Mouse (Mus musculus): ENCODE data around the gene Pcif1. TPM values are rescaled to one million over a fixed set of nuclear protein-coding genes. Genes with fewer than 3 reads are reported as not detected.
"Not testable (repeated sequence)": the region's sequence is repeated elsewhere in the genome, so short reads cannot be mapped to it uniquely, and the experiment has no call there.

Gene Pcif1
- total and polyA plus RNA-seq, 3 experiments: 20.8 to 31.8 (median 25.7) TPM

DNA sequence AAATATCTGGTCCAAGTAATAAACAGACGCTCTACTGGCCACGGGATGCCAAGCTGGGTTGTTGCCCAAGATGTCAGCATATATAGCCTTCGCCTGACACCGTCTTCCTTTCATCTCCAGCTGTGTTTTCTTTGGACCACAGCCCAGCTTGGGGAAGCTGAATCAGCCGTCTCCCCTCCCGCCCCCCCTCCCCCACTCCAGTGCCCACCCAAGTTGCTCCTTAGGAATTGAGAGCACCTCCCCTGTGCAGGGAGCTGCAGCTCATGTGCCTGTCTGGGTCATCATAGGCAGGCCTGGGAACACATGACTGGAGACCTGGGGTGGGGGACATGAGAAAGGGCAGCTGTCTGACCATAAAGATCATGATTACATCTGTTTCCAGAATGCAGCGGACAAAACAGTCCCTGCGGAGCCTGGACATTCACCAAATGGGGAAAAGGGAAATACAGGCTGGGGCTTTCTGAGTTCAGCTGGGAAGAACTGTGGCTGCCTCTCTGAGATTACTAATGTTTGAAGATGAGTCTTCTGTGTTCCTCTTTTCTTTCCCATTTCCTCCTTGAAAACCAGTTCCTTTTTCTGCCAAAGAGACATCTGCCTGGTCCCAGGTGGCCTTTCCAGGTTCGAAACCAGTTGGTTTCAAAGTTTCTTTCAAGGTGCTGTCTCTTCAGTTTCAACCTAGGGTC is 16.8 kb upstream of the Pcif1 start:
- peaks cover 16% of the 10 kb centered on the region for H3K4me1 ChIP-seq (ENCODE audit: control insufficient read depth, insufficient read depth, low read length)
- no peaks in the 10 kb centered on the region for H3K27me3 ChIP-seq (ENCODE audit: control insufficient read depth, insufficient read depth, low read length)
- intact Hi-C loops (cut with DNase I): no loop called here
- DNase-seq: peak; percentile 66 to 77
- peak overlapping the region; percentile 62 for H3K27ac ChIP-seq
- no peaks in the 10 kb centered on the region for H3K36me3 ChIP-seq (ENCODE audit: control insufficient read depth, insufficient read depth, low read length)
- 14% methylated on average over 9 of the region's 9 CpGs for WGBS
- no peak overlapping the region for H3K4me3 ChIP-seq
- H3K79me2 ChIP-seq (replicated peaks; ENCODE audit: control insufficient read depth, insufficient read depth, low read length): no peaks in the 10 kb centered on the region
- H3K9ac ChIP-seq (ENCODE audit: low read depth, low read length): no peak overlapping the region
- no peak for TF ChIP-seq POLR2A (IDR thresholded peaks at IDR 0.05; ENCODE audit: insufficient read depth, low read depth, low read length)

DNA sequence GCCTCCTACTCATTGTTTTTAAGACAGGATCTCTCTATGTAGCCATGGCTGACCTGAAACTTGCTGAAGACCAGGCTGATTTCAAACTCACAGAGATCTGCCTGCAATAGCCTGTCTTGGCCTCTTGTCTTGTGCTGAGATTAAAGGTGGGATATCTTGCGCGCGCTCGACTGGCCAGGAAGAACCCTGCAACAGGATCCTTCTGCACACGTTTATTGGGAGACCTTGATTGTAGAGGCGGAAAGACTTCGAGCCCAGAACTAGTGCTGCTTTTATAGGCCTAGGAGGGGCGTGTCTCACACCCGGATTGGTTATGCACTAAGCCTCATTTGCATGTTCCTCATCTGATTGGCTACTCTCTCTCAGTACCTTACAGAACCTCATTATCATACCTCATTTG is 15.7 kb upstream of the Pcif1 start:
- DNase-seq; H3K36me3 ChIP-seq (ENCODE audit: control insufficient read depth, insufficient read depth, low read length); H3K27ac ChIP-seq; H3K4me3 ChIP-seq; intact Hi-C loops (cut with DNase I); H3K79me2 ChIP-seq (replicated peaks; ENCODE audit: control insufficient read depth, insufficient read depth, low read length); H3K9ac ChIP-seq (ENCODE audit: low read depth, low read length); H3K27me3 ChIP-seq (ENCODE audit: control insufficient read depth, insufficient read depth, low read length): not testable (repeated sequence)
- 95% methylated on average over 8 of the region's 9 CpGs for WGBS
- peaks cover 16% of the 10 kb centered on the region for H3K4me1 ChIP-seq (ENCODE audit: control insufficient read depth, insufficient read depth, low read length)

DNA sequence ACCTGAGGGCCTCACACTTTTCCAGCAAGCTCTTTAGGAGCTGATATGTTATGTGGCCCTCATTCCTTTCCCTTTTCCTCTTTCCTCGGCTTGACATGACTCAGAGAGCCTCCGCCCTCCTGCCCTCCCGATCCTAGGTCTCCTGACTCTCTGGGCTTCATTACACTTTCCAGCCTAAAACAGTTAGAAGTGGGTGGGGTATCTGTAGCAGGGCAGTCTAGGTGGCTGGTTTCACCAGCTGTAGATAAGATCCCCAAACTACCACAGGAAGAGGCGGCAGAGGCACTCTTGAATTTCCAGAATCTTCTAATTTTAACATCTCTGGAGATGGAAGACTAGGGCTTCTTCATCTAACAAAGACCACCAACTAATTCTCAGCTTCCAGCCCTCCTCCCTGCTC is 14.5 kb upstream of the Pcif1 start:
- TF ChIP-seq POLR2A (IDR thresholded peaks at IDR 0.05; ENCODE audit: insufficient read depth, low read depth, low read length) (no peak), EP300 (IDR thresholded peaks at IDR 0.05; ENCODE audit: insufficient read depth, low read depth, low read length) (no peak), CTCF (IDR thresholded peaks at IDR 0.05) (no peak)
- H3K36me3 ChIP-seq (ENCODE audit: control insufficient read depth, insufficient read depth, low read length): no peaks in the 10 kb centered on the region
- H3K79me2 ChIP-seq (replicated peaks; ENCODE audit: control insufficient read depth, insufficient read depth, low read length): no peaks in the 10 kb centered on the region
- no peak overlapping the region for H3K4me3 ChIP-seq
- intact Hi-C loops (cut with DNase I): no loop called here
- no peak overlapping the region for H3K27ac ChIP-seq
- no peak for DNase-seq
- peaks cover 16% of the 10 kb centered on the region for H3K4me1 ChIP-seq (ENCODE audit: control insufficient read depth, insufficient read depth, low read length)
- WGBS: 63% methylated on average over 4 of the region's 4 CpGs
- H3K9ac ChIP-seq (ENCODE audit: low read depth, low read length): no peak overlapping the region
- H3K27me3 ChIP-seq (ENCODE audit: control insufficient read depth, insufficient read depth, low read length): no peaks in the 10 kb centered on the region

DNA sequence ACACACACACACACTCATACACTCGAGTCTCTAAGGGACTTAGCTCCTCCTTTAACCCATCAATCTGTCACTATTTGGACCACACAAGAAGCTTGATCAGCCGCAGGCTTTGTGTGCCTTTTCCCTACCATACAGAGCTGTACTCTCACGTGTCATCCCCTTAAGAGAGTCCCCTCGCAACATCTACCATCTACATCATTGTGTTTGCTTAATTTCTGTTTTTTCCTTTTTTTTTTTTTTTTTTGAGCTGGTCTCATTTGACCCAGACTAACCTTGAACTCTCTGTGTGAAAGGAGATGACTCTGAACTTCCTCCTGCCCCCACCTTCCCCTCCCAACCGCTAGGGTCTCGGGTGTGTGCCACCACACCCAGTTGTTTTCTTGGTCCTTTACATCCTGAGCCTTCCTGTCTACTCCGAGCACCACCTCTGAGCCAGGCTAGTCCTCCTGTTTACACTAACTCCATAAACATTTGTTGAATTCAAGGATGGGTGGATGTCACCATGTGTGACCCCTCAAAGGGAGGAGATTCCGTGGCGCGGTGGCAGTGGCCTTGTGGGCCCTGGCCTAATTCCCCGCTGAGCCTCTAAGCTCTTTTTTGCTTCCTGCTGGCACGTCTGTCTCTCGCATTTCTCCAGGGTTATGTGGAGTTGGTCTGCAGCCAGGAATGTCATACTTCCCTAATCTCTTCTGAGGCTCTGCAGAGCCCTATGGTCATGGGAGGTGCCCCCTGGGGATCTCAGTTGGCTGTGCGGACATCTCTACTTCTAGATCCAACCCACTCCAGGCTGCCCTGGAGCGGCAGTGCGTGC is 12.2 kb upstream of the Pcif1 start:
- 8% methylated on average over 16 of the region's 16 CpGs for WGBS
- TF ChIP-seq CTCF (IDR thresholded peaks at IDR 0.05): peak; percentile 27; the same call in 1 of the 2 replicates
- peak; percentile 78; the same call in 1 of the 2 replicates for TF ChIP-seq EP300 (IDR thresholded peaks at IDR 0.05; ENCODE audit: insufficient read depth, low read depth, low read length)
- no peak for TF ChIP-seq POLR2A (IDR thresholded peaks at IDR 0.05; ENCODE audit: insufficient read depth, low read depth, low read length)
- H3K27ac ChIP-seq: peak overlapping the region; percentile 76
- no peak overlapping the region for H3K4me3 ChIP-seq
- no peaks in the 10 kb centered on the region for H3K79me2 ChIP-seq (replicated peaks; ENCODE audit: control insufficient read depth, insufficient read depth, low read length)
- DNase-seq: peak; percentile 75 to 89
- no peaks in the 10 kb centered on the region for H3K27me3 ChIP-seq (ENCODE audit: control insufficient read depth, insufficient read depth, low read length)
- intact Hi-C loops (cut with DNase I): loop anchor here (2.0 kb wide), 1 partner anchor 32 kb away; no protein-coding TSS in a partner anchor
- no peaks in the 10 kb centered on the region for H3K36me3 ChIP-seq (ENCODE audit: control insufficient read depth, insufficient read depth, low read length)
- no peak overlapping the region for H3K9ac ChIP-seq (ENCODE audit: low read depth, low read length)
- H3K4me1 ChIP-seq (ENCODE audit: control insufficient read depth, insufficient read depth, low read length): peaks cover 13% of the 10 kb centered on the region

DNA sequence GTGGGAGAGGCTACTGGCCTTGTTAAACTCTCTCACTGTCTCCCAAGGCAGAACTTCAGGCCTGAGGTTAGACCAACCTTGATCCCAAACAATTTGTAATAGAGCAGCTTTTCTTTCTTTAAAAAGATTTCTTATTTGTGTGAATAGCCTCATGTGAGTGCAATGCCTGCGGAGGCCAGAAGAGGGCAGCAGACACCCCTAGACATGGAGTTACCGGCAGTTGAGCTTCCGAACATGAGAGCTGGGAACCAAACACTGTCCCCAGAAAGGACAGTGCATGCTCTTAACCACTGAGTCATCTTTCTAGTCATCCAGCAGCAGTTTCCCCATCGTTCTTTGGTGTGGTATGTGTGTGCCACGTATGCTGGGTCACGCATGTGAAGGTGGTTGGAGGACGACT is 11.5 kb upstream of the Pcif1 start:
- 89% methylated on average over 7 of the region's 7 CpGs for WGBS
- Histone ChIP-seq H3K79me2 (replicated peaks; ENCODE audit: control insufficient read depth, insufficient read depth, low read length) (no peaks in the 10 kb centered on the region), H3K36me3 (ENCODE audit: control insufficient read depth, insufficient read depth, low read length) (no peaks in the 10 kb centered on the region), H3K27me3 (ENCODE audit: control insufficient read depth, insufficient read depth, low read length) (no peaks in the 10 kb centered on the region), H3K9ac (ENCODE audit: low read depth, low read length) (no peak overlapping the region), H3K4me3 (no peak overlapping the region), H3K27ac (peak overlapping the region; percentile 76), H3K4me1 (ENCODE audit: control insufficient read depth, insufficient read depth, low read length) (peaks cover 9% of the 10 kb centered on the region)
- intact Hi-C loops (cut with DNase I): loop anchor here (2.0 kb wide), 1 partner anchor 33 kb away; no protein-coding TSS in a partner anchor
- no peak for DNase-seq
- TF ChIP-seq CTCF (IDR thresholded peaks at IDR 0.05) (peak; percentile 80), EP300 (IDR thresholded peaks at IDR 0.05; ENCODE audit: insufficient read depth, low read depth, low read length) (no peak)

DNA sequence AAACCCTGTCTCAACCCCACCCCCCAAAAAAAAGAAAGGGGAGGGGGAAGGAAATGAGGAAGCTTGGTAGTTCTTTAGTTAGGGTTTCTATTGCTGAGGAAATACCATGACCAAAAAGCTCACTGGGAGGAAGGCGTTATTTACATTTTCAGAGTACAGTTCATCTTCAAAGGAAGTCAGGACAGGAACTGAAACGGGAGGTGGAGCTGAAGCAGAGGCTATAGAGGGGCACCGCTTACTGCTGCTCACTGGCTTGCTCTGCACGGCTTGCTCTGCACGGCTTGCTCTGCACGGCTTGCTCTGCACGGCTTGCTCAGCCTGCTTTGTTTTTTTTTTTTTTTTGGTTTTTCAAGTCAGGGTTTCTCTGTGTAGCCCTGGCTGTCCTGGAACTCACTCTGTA is 10.6 kb upstream of the Pcif1 start:
- TF ChIP-seq CTCF (IDR thresholded peaks at IDR 0.05) (no peak), EP300 (IDR thresholded peaks at IDR 0.05; ENCODE audit: insufficient read depth, low read depth, low read length) (no peak), POLR2A (IDR thresholded peaks at IDR 0.05; ENCODE audit: insufficient read depth, low read depth, low read length) (no peak)
- peaks cover 7% of the 10 kb centered on the region for H3K4me1 ChIP-seq (ENCODE audit: control insufficient read depth, insufficient read depth, low read length)
- H3K27me3 ChIP-seq (ENCODE audit: control insufficient read depth, insufficient read depth, low read length): no peaks in the 10 kb centered on the region
- H3K4me3 ChIP-seq: no peak overlapping the region
- no peak overlapping the region for H3K9ac ChIP-seq (ENCODE audit: low read depth, low read length)
- H3K27ac ChIP-seq: no peak overlapping the region
- no peaks in the 10 kb centered on the region for H3K79me2 ChIP-seq (replicated peaks; ENCODE audit: control insufficient read depth, insufficient read depth, low read length)
- 68% methylated on average over 7 of the region's 7 CpGs for WGBS
- H3K36me3 ChIP-seq (ENCODE audit: control insufficient read depth, insufficient read depth, low read length): no peaks in the 10 kb centered on the region
- no peak for DNase-seq
- intact Hi-C loops (cut with DNase I): no loop called here

Data from heart, adult 2 months (tissue).